Mouse (Mus musculus): ENCODE measurements around the gene Tbrg4.

DNA sequence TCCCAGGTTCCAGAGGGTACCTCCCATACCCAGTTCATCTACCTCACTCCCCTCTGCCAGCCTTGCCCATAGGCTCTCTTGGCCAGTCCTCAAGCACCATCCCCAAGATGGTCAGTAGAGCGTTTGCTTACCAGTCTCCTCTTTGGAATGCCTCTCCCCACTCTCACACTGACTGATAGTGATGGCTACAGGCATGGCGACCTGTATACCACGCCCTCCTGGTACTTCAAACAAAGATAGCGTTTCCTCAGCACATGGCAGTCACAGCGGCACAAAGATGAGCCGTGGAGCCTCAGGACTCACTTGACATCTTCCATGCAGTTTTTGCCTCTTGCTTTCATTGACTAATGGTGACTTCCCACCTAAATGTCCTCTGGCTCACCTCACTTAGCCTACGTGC, 36.0 kb downstream of the Tbrg4 start:
- TF ChIP-seq CTCF (IDR thresholded peaks at IDR 0.05; ENCODE audit: extremely low read depth, insufficient read length, insufficient replicate concordance, low read depth, low read length): no peak
- TF ChIP-seq POLR2A (IDR thresholded peaks at IDR 0.05; ENCODE audit: low read depth, low read length): no peak
